Mouse (Mus musculus) lung, embryonic 15.5 days (tissue): ENCODE measurements at regions not wholly inside any gene's neighbourhood (a gene's known extent, or its start where the extent isn't known, plus 50 kb on each side); places are given as distances from the start of the nearest gene placed in this dataset.

Experiments used
- ATAC-seq: fragments of 200-750 bp; cut with Nextera tagmentation; 2 replicates; pipeline ENCODE4 v1.8.0; 2017; ENCODE audit warnings: moderate number of reproducible peaks, borderline replicate concordance; ENCODE audit not compliant: low FRiP score, low TSS enrichment; ENCODE audit errors: extremely low read depth
- H3K27ac ChIP-seq: fragments of 300-500 bp; sonication (generic); 2 replicates; pipeline ENCODE4 v1.5.1; 2015; ENCODE audit warnings: moderate library complexity, mild to moderate bottlenecking, inconsistent platforms
- H3K27me3 ChIP-seq: fragments of 300-500 bp; sonication (generic); 2 replicates; pipeline ENCODE4 v1.6.1; 2015; ENCODE audit warnings: inconsistent platforms
- H3K36me3 ChIP-seq: fragments of 300-500 bp; sonication (generic); 2 replicates; pipeline ENCODE4 v1.6.1; 2015; ENCODE audit warnings: inconsistent platforms
- H3K4me1 ChIP-seq: fragments of 300-500 bp; sonication (generic); 2 replicates; pipeline ENCODE4 v1.6.1; 2015; ENCODE audit warnings: inconsistent platforms
- H3K4me2 ChIP-seq: fragments of 300-500 bp; sonication (generic); 2 replicates; pipeline ENCODE4 v1.6.1; 2015; ENCODE audit warnings: inconsistent platforms, mild to moderate bottlenecking, moderate library complexity
- H3K4me3 ChIP-seq: fragments of 300-500 bp; sonication (generic); 2 replicates; pipeline ENCODE4 v1.5.1; 2015; ENCODE audit warnings: mild to moderate bottlenecking, inconsistent platforms
- H3K9ac ChIP-seq: fragments of 300-500 bp; sonication (generic); 2 replicates; pipeline ENCODE4 v1.6.1; 2015; ENCODE audit warnings: inconsistent platforms
- H3K9me3 ChIP-seq: fragments of 300-500 bp; sonication (generic); 2 replicates; pipeline ENCODE4 v1.6.1; 2016; ENCODE audit warnings: inconsistent platforms
- WGBS: fragments of 180-500 bp; shearing (Covaris S2); methylation state at CpG from one replicate; pipeline ENCODE4 v1.1.7; 2015; 5-methylcytosine and 5-hydroxymethylcytosine counted together

DNA sequence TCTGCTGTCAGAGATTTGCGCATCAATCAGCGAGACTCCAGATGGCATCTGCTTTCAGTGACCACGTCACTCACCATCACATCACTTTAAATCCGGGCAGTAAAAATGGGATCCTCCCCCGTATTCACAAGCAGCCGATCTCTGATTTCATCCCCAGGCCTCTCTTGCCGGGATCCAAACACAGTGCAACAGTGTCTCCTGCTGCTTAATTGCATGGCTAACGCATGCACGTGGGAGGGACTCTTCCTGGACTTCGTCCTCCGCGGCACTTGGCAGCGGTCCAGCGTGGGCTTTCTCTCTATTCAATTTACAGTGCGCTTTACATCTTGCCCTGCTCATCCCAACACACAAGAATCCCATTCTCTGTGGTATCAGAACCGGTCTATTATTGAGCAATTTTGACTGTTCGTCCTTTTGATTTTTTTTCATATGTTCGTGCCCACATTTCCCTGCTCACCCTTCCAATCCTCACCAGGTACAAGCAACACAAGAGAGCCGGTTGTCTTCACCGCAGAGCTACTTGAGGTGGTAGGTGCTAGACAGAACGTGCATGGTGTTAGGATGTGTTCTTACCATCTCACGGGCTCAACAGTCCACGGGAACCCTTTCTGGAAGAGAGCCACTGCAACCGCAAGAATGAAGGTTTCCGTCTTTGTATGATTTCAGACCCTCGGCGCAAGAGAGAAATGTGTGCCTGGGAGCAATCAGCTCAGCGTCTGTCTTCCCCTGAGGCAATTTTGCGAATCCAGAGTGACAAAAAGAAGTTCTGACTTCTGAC lies 109.3 kb downstream of the Tbx4 start:
- Histone ChIP-seq H3K4me3 (peak overlapping the region; percentile 30), H3K4me1 (0 out of 2 replicates have a peak, but pooled peaks cover 9% of the 10 kb centered on the region), H3K27ac (no peak overlapping the region), H3K4me2 (peak overlapping the region; percentile 57), H3K27me3 (peaks cover 6% of the 10 kb centered on the region; the same call in 1 of the 2 replicates), H3K9me3 (no peaks in the 10 kb centered on the region), H3K9ac (no peak overlapping the region), H3K36me3 (no peaks in the 10 kb centered on the region)
- ATAC-seq = peak; percentile 64
- 36% methylated on average over 29 of the region's 29 CpGs for WGBS

DNA sequence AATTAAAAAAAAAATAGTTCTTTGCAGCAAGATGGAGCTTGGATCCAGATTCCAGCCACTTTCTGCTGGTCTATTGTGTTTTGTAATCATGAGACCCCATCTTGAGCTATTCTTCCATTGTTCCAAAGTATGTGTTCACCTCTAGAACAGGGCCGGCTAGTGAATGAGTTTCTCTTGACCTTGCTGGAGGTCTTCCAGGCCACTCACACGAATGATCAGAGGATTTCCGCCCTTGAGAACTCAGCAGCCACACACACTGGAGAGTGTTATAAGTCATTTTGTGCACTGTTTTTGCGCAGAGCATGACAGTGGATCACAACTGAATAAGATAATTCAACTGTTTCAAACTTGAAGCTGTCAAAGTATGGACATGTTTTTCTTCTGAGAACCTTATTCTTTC lies 110.5 kb downstream of the Tbx4 start:
- no peak overlapping the region for H3K4me2 ChIP-seq
- H3K9ac ChIP-seq = no peak overlapping the region
- 0 out of 2 replicates have a peak, but pooled peaks cover 5% of the 10 kb centered on the region for H3K27me3 ChIP-seq
- no peaks in the 10 kb centered on the region for H3K36me3 ChIP-seq
- no peak overlapping the region for H3K4me3 ChIP-seq
- H3K27ac ChIP-seq = no peak overlapping the region
- no peaks in the 10 kb centered on the region for H3K9me3 ChIP-seq
- 0 out of 2 replicates have a peak, but pooled peaks cover 9% of the 10 kb centered on the region for H3K4me1 ChIP-seq
- 72% methylated on average over 4 of the region's 4 CpGs for WGBS
- ATAC-seq = no peak

DNA sequence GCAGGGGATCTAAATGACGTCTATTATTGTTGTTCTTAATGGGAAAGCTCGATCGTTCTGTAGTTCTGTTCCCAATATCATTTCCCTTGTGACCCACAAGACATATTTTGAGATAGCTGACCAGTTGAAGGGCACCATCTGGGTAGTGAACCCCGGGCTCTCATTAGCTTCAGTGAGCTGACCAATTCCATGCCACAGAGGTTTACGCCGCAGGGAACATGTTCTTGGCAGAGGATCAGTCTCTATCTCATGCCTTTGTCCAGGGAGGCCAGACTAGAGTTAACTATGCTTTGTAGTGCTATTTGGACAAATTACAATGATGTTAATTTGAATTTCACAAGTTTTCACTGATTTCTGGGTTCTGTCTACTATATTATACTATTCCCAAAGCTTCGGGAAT lies 117.1 kb downstream of the Tbx4 start:
- Histone ChIP-seq H3K4me1 (no peaks in the 10 kb centered on the region), H3K27me3 (no peaks in the 10 kb centered on the region), H3K27ac (no peak overlapping the region), H3K9ac (no peak overlapping the region), H3K4me2 (no peak overlapping the region), H3K4me3 (no peak overlapping the region), H3K9me3 (no peaks in the 10 kb centered on the region), H3K36me3 (no peaks in the 10 kb centered on the region)
- ATAC-seq = no peak
- WGBS = 68% methylated on average over 7 of the region's 7 CpGs

DNA sequence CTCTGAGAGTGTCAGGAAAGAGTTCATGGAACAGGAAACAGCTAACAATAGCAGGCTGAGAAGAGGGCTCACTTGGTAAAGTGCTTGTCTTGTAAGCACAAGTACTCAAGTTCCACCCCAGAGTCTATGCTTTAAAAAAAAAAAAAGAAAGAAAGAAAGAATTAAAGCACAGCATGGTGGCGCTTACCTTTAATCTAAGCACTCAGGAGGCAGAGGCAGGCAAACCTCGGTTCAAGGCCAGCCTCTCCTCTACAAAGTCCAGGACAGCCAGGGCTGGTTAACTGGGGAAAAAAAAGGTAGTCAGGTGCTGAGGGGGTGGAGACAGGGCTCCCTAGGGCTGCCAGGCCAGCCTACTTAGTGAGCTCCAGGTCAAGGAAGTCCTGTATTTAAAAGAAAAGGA lies 119.1 kb downstream of the Tbx4 start:
- Histone ChIP-seq H3K9me3 (no peaks in the 10 kb centered on the region), H3K4me2 (no peak overlapping the region), H3K4me3 (no peak overlapping the region), H3K27me3 (no peaks in the 10 kb centered on the region), H3K36me3 (no peaks in the 10 kb centered on the region), H3K27ac (no peak overlapping the region), H3K4me1 (no peaks in the 10 kb centered on the region), H3K9ac (no peak overlapping the region)
- no peak for ATAC-seq
- 75% methylated on average over 2 of the region's 2 CpGs for WGBS

DNA sequence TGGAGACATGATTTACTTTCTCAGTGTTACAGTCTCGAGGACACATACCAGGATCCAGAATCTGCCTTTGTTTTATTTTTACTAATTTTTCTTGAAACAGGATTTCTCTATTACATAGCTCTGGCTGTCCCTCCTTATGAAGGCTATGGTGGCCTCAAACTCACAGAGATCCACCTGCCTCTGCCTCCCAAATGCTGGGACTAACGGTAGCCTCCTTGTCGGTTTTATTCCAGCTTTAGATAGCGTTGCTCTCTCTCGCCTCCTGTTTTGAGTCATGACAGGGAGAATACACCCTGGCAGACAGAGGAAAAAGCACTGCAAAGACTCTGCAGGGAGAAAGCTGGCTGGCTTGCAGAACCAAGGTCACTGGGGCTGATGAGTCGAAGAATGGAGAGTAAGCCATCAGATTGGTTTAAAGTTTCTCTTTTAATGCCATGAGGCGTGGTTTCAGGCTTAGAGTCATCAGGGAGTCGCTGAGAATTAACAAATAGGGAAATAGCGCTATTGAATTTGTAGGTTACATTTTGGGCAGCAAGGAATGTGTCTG lies 119.8 kb downstream of the Tbx4 start:
- Histone ChIP-seq H3K36me3 (no peaks in the 10 kb centered on the region), H3K4me3 (no peak overlapping the region), H3K27me3 (no peaks in the 10 kb centered on the region), H3K27ac (no peak overlapping the region), H3K9ac (no peak overlapping the region), H3K9me3 (no peaks in the 10 kb centered on the region), H3K4me2 (no peak overlapping the region), H3K4me1 (no peaks in the 10 kb centered on the region)
- WGBS = 80% methylated on average over 9 of the region's 9 CpGs
- no peak for ATAC-seq

DNA sequence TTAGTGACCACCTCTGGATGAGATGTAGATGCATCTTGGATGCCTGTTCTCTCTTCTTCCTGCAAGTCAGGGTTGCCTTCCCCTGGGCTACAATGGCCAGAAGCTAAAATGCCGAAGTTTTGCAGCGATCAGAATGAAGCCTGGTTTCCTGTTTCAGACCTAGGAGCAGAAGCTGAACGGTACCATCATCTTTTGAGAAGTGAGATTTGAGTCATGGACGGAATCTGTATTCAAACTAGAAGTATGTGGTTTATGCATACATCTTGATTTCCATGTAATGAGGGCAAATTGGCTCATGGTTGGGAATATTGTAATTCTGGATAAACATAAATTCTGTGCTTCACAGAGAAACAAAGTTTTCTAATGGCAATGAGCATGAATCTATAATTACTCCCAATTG lies 120.6 kb downstream of the Tbx4 start:
- no peak overlapping the region for H3K4me2 ChIP-seq
- no peak overlapping the region for H3K27ac ChIP-seq
- WGBS = 86% methylated on average over 4 of the region's 4 CpGs
- H3K9me3 ChIP-seq = no peaks in the 10 kb centered on the region
- no peak overlapping the region for H3K9ac ChIP-seq
- no peak overlapping the region for H3K4me3 ChIP-seq
- no peak for ATAC-seq
- no peaks in the 10 kb centered on the region for H3K27me3 ChIP-seq
- no peaks in the 10 kb centered on the region for H3K4me1 ChIP-seq
- H3K36me3 ChIP-seq = no peaks in the 10 kb centered on the region
